Mouse (Mus musculus) common myeloid progenitor, adult 5-6 weeks (primary cell): ENCODE measurements around the gene AC170998.1. TPM values are rescaled to one million over a fixed set of nuclear protein-coding genes. Genes with fewer than 3 reads are reported as not detected.
"Not testable (repeated sequence)": the region's sequence is repeated elsewhere in the genome, so short reads cannot be mapped to it uniquely, and the experiment has no call there.

Experiments used
- ATAC-seq: replicated peaks from 2 replicates; pipeline ENCODE4 v1.8.0; 2016; ENCODE audit warnings: low read depth, mild to moderate bottlenecking, moderate TSS enrichment, inconsistent platforms; ENCODE audit not compliant: poor library complexity, severe bottlenecking
- total RNA-seq: library from RNA; stranded (forward); fragments of 200-1000, 187-1606 nt; gene quantifications from 2 replicates; pipeline ENCODE4 v1.2.3, GENCODE M21; 2017

Gene AC170998.1
- total RNA-seq, 1 experiment from 2014 or later, result 3.4 TPM

GRCm38 (mm10) chr17:28748001-28748400 lies 22.1 kb downstream of the AC170998.1 start:
- no peak for ATAC-seq

DNA sequence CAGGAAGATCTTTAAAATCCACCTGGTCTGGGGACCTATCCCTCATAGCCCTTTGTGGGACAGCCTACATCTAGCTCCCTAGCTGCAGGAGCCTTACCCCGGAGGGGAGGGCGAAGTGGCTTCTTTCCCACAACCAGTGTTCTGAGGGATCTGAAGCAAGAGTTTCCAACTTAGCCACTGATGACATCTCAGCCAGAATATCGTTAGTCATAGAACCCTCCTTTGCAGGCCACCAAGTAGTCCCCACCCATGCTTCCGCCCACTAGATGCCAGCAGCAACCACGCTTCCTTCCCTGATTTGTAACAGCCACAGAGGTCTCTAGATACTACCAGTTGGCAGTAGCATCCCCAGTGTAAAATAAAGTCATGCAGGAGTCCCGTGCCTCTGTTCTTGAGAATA lies 24.7 kb downstream of the AC170998.1 start:
- ATAC-seq, result peak; percentile 92

DNA sequence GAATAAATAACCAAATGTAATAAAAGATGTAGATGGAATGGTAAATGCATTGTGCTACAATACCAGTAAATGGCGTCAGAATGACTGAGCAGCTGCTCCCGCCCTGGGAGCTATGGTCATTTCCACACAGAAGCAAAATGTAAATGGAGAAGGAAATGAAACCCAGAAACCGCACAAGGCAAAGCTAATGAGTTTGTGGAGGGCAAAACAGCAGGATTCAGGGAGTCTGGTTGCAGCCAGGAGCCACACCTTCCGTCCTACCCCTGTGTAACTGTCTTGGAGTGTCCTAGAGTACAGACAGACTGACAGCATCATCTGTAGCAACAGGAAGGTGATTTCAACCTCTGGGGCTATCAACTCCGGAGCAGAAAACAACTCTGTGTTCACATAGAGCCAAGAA lies 30.6 kb downstream of the AC170998.1 start:
- peak; percentile 70 for ATAC-seq

- no peak for ATAC-seq
These were observed 31.6 kb downstream of the AC170998.1 start for GRCm38 (mm10) chr17:28757470-28757869.

- no peak for ATAC-seq
These were observed 34.9 kb downstream of the AC170998.1 start for GRCm38 (mm10) chr17:28760736-28761312.

GRCm38 (mm10) chr17:28761871-28762270 lies 36.0 kb downstream of the AC170998.1 start:
- peak; percentile 90 for ATAC-seq

DNA sequence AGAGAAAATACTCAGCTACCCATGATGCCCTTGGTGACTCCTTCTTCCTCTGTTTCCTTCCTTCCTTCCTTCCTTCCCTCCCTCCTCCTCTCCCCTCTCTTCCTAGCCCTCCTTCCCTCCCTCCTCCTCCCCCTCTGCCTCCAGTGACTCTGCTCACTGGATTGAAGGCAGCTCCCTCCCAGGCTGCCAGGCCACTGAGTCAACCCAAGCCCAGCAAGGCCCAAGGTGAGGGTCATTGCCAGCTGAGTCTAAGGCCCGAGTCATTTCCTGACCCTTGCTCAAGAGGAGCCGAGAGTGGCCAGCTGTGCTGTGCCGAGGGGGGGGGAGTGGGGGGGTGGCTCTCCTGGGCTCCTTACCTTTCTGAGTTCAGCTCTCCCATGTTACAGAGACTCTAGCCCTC lies 40.3 kb downstream of the AC170998.1 start:
- ATAC-seq, result no peak

- ATAC-seq, result no peak
These were observed 41.1 kb downstream of the AC170998.1 start for GRCm38 (mm10) chr17:28766781-28767515.

GRCm38 (mm10) chr17:28769121-28769874 lies 43.4 kb downstream of the AC170998.1 start, which contains the start of gene Mapk13:
TSS of gene Mapk13 (plus strand) at chr17:28769297.
- peak; percentile 75 for ATAC-seq

DNA sequence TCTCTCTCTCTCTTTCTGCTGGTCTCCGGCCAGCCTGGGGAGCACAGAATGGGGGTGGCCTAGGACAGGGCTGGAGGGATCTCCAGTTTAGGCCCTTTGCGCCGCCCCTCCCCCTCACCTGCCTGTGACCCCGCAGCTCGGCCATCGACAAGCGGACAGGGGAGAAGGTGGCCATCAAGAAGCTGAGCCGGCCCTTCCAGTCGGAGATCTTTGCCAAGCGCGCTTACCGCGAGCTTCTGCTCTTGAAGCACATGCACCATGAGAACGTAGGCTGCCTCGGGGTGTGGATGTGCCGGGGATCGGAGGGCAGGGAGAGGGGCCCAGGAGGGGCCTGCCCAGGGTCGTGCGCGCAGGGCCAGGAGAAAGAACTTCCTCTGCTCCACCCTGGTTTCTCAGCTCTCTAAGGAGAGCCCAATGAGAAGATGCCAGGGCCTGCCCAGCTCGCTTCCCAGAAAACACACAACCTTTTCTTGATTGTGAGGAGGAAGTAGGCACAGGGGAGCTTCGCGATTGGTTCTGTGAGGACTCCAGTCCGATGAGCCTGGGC lies 44.1 kb downstream of the AC170998.1 start:
- ATAC-seq, result peak; percentile 62

GRCm38 (mm10) chr17:28771289-28771688 lies 45.4 kb downstream of the AC170998.1 start:
- ATAC-seq, result no peak

- not testable (repeated sequence) for ATAC-seq
These were observed 48.4 kb downstream of the AC170998.1 start for GRCm38 (mm10) chr17:28774303-28774702.

DNA sequence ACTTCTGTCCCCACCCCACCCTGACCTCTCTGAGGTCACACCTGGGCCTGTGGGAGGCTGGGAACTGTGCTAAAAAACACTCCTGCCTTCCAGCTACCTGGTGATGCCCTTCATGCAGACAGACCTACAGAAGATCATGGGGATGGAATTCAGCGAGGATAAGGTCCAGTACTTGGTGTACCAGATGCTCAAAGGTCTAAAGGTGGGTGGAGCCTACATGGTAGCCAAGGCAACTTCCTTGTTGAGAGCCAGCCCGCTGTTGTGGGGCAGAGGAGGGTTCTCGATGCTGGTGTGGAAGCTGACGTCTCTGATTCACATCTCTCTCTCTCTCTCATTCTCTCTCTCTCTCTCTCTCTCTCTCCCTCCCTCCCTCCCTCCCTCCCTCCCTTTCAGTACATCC lies 49.3 kb downstream of the AC170998.1 start:
- no peak for ATAC-seq

Other genes starting within 250 kb of the AC170998.1 start
- gene Fkbp5, start 208.6 kb upstream of the AC170998.1 start, total RNA-seq, result 35.0 and 49.6 TPM in 2 replicates
- gene Armc12, start 195.3 kb upstream of the AC170998.1 start, total RNA-seq, result not detected in 2 replicates
- not detected in 2 replicates for gene Clpsl2, start 176.7 kb upstream of the AC170998.1 start, total RNA-seq
- gene Clps, start 165.3 kb upstream of the AC170998.1 start, total RNA-seq, result not detected in 2 replicates
- not detected in 2 replicates for gene Lhfpl5, start 150.4 kb upstream of the AC170998.1 start, total RNA-seq
- gene Srpk1, start 103.4 kb upstream of the AC170998.1 start, total RNA-seq, result 126 and 167 TPM in 2 replicates
- gene Slc26a8, start 35.9 kb upstream of the AC170998.1 start, total RNA-seq, result 1.1 TPM in 1 of 2 replicates, not detected in the other
- gene Mapk14, start 34.8 kb upstream of the AC170998.1 start, total RNA-seq, result 81.4 and 94.2 TPM in 2 replicates
- gene Mapk13, start 43.2 kb downstream of the AC170998.1 start, total RNA-seq, result 0.73 TPM in 1 of 2 replicates, not detected in the other
- 8.6 and 9.7 TPM in 2 replicates for gene Brpf3, start 75.0 kb downstream of the AC170998.1 start, total RNA-seq
- not detected in 2 replicates for gene Pnpla1, start 132.3 kb downstream of the AC170998.1 start, total RNA-seq
- 1.0 and 1.6 TPM in 2 replicates for gene 4930539E08Rik, start 189.2 kb downstream of the AC170998.1 start, total RNA-seq
- not detected in 2 replicates for gene Pxt1, start 217.8 kb downstream of the AC170998.1 start, total RNA-seq
- gene Kctd20, start 225.9 kb downstream of the AC170998.1 start, total RNA-seq, result 73.9 and 83.7 TPM in 2 replicates